Mouse (Mus musculus) cerebellum, adult 2 months (tissue): ENCODE measurements around the gene Sh3glb2. TPM values are rescaled to one million over a fixed set of nuclear protein-coding genes. Genes with fewer than 3 reads are reported as not detected.

Experiments
- DNase-seq, 2 experiments: peaks; one replicate each; pipeline ENCODE4 v3.0.0; 2021
- H3K27ac ChIP-seq: fragments of 200-500 bp; 2 replicates; pipeline ENCODE4 v1.5.1; 2012; ENCODE audit warnings: low read length, control low read depth, inconsistent platforms; ENCODE audit not compliant: insufficient read depth
- H3K27me3 ChIP-seq: fragments of 200-500 bp; 2 replicates; pipeline ENCODE4 v1.6.1; 2012; ENCODE audit warnings: inconsistent platforms, mild to moderate bottlenecking, low read length, moderate library complexity; ENCODE audit not compliant: control insufficient read depth, insufficient read depth
- H3K4me1 ChIP-seq: fragments of 200-500 bp; 2 replicates; pipeline ENCODE4 v1.6.1; 2011; ENCODE audit warnings: low read length; ENCODE audit not compliant: control insufficient read depth, insufficient read depth
- H3K4me3 ChIP-seq: fragments of 200-500 bp; replicated peaks from 2 replicates; pipeline ENCODE3; 2011; ENCODE audit warnings: mild to moderate bottlenecking, low read depth, low read length, control low read depth; ENCODE audit not compliant: insufficient read depth
- CTCF ChIP-seq: fragments of 200-500 bp; IDR thresholded peaks from 2 replicates; pipeline ENCODE4 v1.5.1; 2011; ENCODE audit warnings: low read depth, mild to moderate bottlenecking, control low read depth, low read length, moderate library complexity, borderline replicate concordance; ENCODE audit not compliant: insufficient read depth
- POLR2A ChIP-seq: fragments of 200-500 bp; IDR thresholded peaks from 2 replicates; pipeline ENCODE4 v1.6.1; 2011; ENCODE audit warnings: low read length, control low read depth, borderline replicate concordance; ENCODE audit not compliant: insufficient read depth
- WGBS: fragments of 180-500 bp; shearing (Covaris S2); methylation state at CpG from one replicate; pipeline ENCODE4 v1.1.7; 2018; 5-methylcytosine and 5-hydroxymethylcytosine counted together
- polyA plus RNA-seq: library from polyadenylated mRNA; depleted of rRNA; stranded (reverse); fragments of >200 nt; gene quantifications from 2 replicates; pipeline ENCODE4 v1.2.3, GENCODE M21; 2012; rRNA removed

The Sh3glb2 gene
- polyA plus RNA-seq, 1 experiment = 509 TPM

DNA sequence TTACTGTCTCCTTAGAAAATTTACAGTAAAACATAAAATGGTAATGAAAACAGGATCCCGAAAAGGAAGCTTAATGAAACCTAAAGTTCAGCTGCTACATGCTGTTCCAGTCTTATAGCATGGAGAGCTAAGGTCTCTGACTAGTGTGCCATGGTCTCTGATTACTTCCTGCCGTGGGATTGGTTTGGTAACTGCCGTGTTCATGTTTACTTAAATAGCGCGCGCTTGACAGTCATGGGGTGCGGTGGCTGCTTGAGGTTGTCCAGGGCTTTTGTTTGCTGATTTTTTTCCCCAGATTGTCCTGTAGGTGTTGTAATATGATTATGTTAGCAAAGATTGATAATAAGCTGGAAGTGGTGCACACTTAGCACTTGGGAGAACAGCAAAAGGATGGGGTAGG lies 53.0 kb downstream of the Sh3glb2 start:
- DNase-seq = no peak
- no peak overlapping the region for H3K27ac ChIP-seq
- H3K27me3 ChIP-seq = no peaks in the 10 kb centered on the region
- TF ChIP-seq CTCF (no peak), POLR2A (no peak)
- no peak overlapping the region for H3K4me3 ChIP-seq
- 95% methylated on average over 7 of the region's 7 CpGs for WGBS
- H3K4me1 ChIP-seq = no peaks in the 10 kb centered on the region

DNA sequence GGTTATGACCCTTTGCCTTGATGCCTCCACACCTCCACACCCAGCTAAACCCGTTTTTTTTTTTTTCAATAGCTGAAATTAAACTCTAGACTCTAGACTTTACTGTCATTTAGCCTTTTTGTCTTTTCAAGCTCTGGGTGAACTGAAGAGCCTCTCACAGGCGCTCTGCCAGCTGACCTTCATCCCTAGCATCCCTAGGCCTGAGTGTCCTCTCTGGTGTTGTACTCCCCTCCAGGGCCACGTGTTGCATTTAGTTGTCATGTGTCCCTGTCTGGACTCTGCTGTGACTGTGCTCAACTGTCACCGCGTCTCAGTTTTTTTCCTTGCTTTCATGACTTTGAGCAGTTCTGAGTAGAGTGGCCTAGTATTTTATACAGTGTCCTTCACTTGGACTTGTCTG lies 59.2 kb downstream of the Sh3glb2 start:
- 84% methylated on average over 5 of the region's 5 CpGs for WGBS
- Histone ChIP-seq H3K4me3 (no peak overlapping the region), H3K4me1 (no peaks in the 10 kb centered on the region), H3K27me3 (no peaks in the 10 kb centered on the region), H3K27ac (no peak overlapping the region)
- no peak for TF ChIP-seq CTCF
- no peak for TF ChIP-seq POLR2A
- no peak for DNase-seq

DNA sequence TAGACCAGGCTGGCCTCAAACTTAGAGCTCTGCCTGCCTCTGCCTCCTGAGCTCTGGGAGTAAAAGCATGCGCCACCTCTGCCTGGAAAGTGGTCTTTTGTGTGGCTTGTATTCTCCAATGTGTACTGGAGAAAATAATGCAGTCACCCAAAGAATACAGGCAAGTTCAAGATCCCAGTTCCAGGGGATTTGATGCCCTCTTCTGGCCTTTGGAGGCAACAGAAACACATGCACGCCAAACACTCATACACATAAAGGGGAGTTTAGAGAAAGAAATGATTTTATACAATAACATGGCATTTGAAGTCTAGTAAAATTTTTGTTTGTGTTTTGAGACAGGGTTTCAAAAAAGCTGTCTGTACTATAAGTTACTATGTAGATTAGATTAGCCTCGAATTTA lies 59.6 kb downstream of the Sh3glb2 start:
- H3K27ac ChIP-seq = no peak overlapping the region

More for the DNA sequence above, 59.6 kb downstream of the Sh3glb2 start:
- Histone ChIP-seq H3K27me3 (no peaks in the 10 kb centered on the region), H3K4me1 (no peaks in the 10 kb centered on the region), H3K4me3 (no peak overlapping the region)
- TF ChIP-seq CTCF (no peak), POLR2A (no peak)
- WGBS = 78% methylated on average over 3 of the region's 3 CpGs
- no peak for DNase-seq

Other genes with a start within 250 kb of the Sh3glb2 start
- gene Zer1, start 234.8 kb downstream of the Sh3glb2 start, polyA plus RNA-seq = 137 and 154 TPM in 2 replicates
- gene Tbc1d13, start 225.6 kb downstream of the Sh3glb2 start, polyA plus RNA-seq = 57.7 and 58.2 TPM in 2 replicates
- 52.9 and 54.1 TPM in 2 replicates for gene Endog, start 187.8 kb downstream of the Sh3glb2 start, polyA plus RNA-seq
- gene Spout1, start 180.9 kb downstream of the Sh3glb2 start, polyA plus RNA-seq = 50.5 and 52.7 TPM in 2 replicates
- gene Kyat1, start 153.5 kb downstream of the Sh3glb2 start, polyA plus RNA-seq = 45.6 and 55.8 TPM in 2 replicates
- gene Lrrc8a, start 121.6 kb downstream of the Sh3glb2 start, polyA plus RNA-seq = 54.8 and 58.0 TPM in 2 replicates
- gene Gm28035, start 118.8 kb downstream of the Sh3glb2 start, polyA plus RNA-seq = 8.5 and 8.6 TPM in 2 replicates
- gene Phyhd1, start 93.1 kb downstream of the Sh3glb2 start, polyA plus RNA-seq = 25.7 and 30.2 TPM in 2 replicates
- gene Gm28038, start 78.3 kb downstream of the Sh3glb2 start, polyA plus RNA-seq = not detected in 2 replicates
- gene Dolk, start 73.0 kb downstream of the Sh3glb2 start, polyA plus RNA-seq = 20.8 and 21.8 TPM in 2 replicates
- 19.4 and 22.9 TPM in 2 replicates for gene Nup188, start 72.9 kb downstream of the Sh3glb2 start, polyA plus RNA-seq
- gene Miga2, start 4.9 kb upstream of the Sh3glb2 start, polyA plus RNA-seq = 108 and 114 TPM in 2 replicates
- gene Dolpp1, start 32.9 kb upstream of the Sh3glb2 start, polyA plus RNA-seq = 50.5 and 55.9 TPM in 2 replicates
- gene Crat, start 56.5 kb upstream of the Sh3glb2 start, polyA plus RNA-seq = 50.9 and 52.1 TPM in 2 replicates
- gene Ptpa, start 56.7 kb upstream of the Sh3glb2 start, polyA plus RNA-seq = 204 and 207 TPM in 2 replicates
- gene Ier5l, start 114.9 kb upstream of the Sh3glb2 start, polyA plus RNA-seq = 5.1 and 7.5 TPM in 2 replicates
- gene Cstad, start 235.7 kb upstream of the Sh3glb2 start, polyA plus RNA-seq = 3.2 and 3.7 TPM in 2 replicates